ENCODE assay signal across 23 mouse cellular contexts in the genomic region with DNA sequence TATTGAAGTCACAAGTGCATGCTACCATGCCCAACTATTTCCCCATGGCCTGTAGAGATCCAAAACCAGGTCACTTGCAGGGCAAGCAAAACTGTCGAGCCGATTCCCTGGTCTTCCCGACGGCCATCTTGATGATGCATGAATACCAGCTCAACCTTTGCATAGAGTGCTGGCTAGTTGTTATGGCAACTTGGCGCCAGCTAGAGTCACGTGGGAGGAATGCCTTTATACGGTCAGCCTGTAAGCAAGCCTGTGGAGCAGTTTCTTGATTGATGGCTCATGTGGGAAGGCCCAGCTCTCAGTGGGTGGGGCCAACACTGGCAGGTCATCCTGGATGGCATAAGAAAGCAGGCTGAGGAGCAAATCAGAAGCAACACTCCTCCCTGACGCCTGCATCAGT.
DNase-seq lines count a peak whose midpoint lies in the region; ATAC-seq and TF ChIP-seq lines count a peak whose summit lies in the region.
"Had no signal": no experiment of that assay in that cellular context is flagged by ENCODE, and none has a peak within 500 bp of the region (broad histone marks: within the 10 kb centered on the region; RNA-seq: fewer than 3 reads in every experiment).

No protein-coding gene starts in this region.

- WGBS in embryonic facial prominence, embryonic 10.5 days: 85% methylated on average over 8 of the region's 8 CpGs
- WGBS in hindbrain, postnatal 0 days: 60% methylated on average over 8 of the region's 8 CpGs

- H3K9ac ChIP-seq in hindbrain, postnatal 0 days (replicated peaks; ENCODE audit: low read length): no peak overlapping the region
- H3K9ac ChIP-seq: forebrain, embryonic 13.5 days; hindbrain, embryonic 12.5 days; hindbrain, embryonic 15.5 days; intestine, embryonic 15.5 days had no signal

- no peaks in the 10 kb centered on the region for H3K79me2 ChIP-seq in C2C12 (ENCODE audit: control insufficient read depth, insufficient read depth)
- H3K79me2 ChIP-seq in myocyte (ENCODE audit: control insufficient read depth, insufficient read depth): no peaks in the 10 kb centered on the region

- DNase-seq in 3134 (ENCODE audit: extremely low read depth, insufficient read length, low spot score) (peak; percentile 34), R1 (ENCODE audit: low read depth, low spot score) (peak; percentile 96)
- no peak for DNase-seq in embryonic facial prominence, embryonic 10.5 days (ENCODE audit: low spot score)
- no peak for DNase-seq in heart, adult 18-20 months
- no peak for DNase-seq in hindbrain, postnatal 0 days (ENCODE audit: low spot score)
- DNase-seq: adrenal gland, adult 8-10 months; adrenal gland, postnatal 25 days; cerebellum, adult 11-12 months; cerebellum, adult 8-10 months; cerebellum, postnatal 10 days; cerebellum, postnatal 36 days; embryo, embryonic 11 days; gastrocnemius, postnatal 10 days; gastrocnemius, postnatal 36 days had no signal

- no peaks in the 10 kb centered on the region for H3K4me1 ChIP-seq in embryonic facial prominence, embryonic 10.5 days
- no peaks in the 10 kb centered on the region for H3K4me1 ChIP-seq in hindbrain, postnatal 0 days (ENCODE audit: insufficient read depth, low read length)
- H3K4me1 ChIP-seq: forebrain, embryonic 10.5 days; forebrain, embryonic 13.5 days; hindbrain, embryonic 12.5 days; hindbrain, embryonic 15.5 days; intestine, embryonic 15.5 days had no signal

- H3K27me3 ChIP-seq in C2C12 (ENCODE audit: control insufficient read depth, insufficient read depth, insufficient read length) (peaks cover 9% of the 10 kb centered on the region), myocyte (ENCODE audit: control insufficient read depth, insufficient read depth, insufficient read length) (peaks cover 11% of the 10 kb centered on the region)
- H3K27me3 ChIP-seq in embryonic facial prominence, embryonic 10.5 days (replicated peaks; ENCODE audit: low read depth, poor library complexity, severe bottlenecking): no peaks in the 10 kb centered on the region
- no peaks in the 10 kb centered on the region for H3K27me3 ChIP-seq in hindbrain, postnatal 0 days (ENCODE audit: insufficient read depth, low read length)
- H3K27me3 ChIP-seq: forebrain, embryonic 13.5 days; hindbrain, embryonic 12.5 days; hindbrain, embryonic 15.5 days; intestine, embryonic 15.5 days had no signal

- TF ChIP-seq POLR2A in myocyte (IDR thresholded peaks at IDR 0.05; ENCODE audit: insufficient read length, low read depth): no peak

- H3K27ac ChIP-seq in embryonic facial prominence, embryonic 10.5 days (replicated peaks): no peak overlapping the region
- H3K27ac ChIP-seq in hindbrain, postnatal 0 days: no peak overlapping the region
- H3K27ac ChIP-seq: forebrain, embryonic 10.5 days; forebrain, embryonic 13.5 days; hindbrain, embryonic 12.5 days; hindbrain, embryonic 15.5 days; intestine, embryonic 15.5 days had no signal

- H3ac ChIP-seq in C2C12 (ENCODE audit: control insufficient read depth, insufficient read length, low read depth) (no peak overlapping the region), myocyte (ENCODE audit: control insufficient read depth, insufficient read length) (no peak overlapping the region)

- H3K4me3 ChIP-seq in C2C12 (ENCODE audit: insufficient read depth, poor library complexity, severe bottlenecking): no peak overlapping the region
- H3K4me3 ChIP-seq in myocyte: no peak overlapping the region
- no peak overlapping the region for H3K4me3 ChIP-seq in embryonic facial prominence, embryonic 10.5 days
- H3K4me3 ChIP-seq in hindbrain, postnatal 0 days (ENCODE audit: low read length): no peak overlapping the region
- H3K4me3 ChIP-seq: forebrain, embryonic 10.5 days; forebrain, embryonic 13.5 days; hindbrain, embryonic 12.5 days; hindbrain, embryonic 15.5 days; intestine, embryonic 15.5 days had no signal

- no peaks in the 10 kb centered on the region for H3K79me3 ChIP-seq in C2C12 (ENCODE audit: low read depth)

- H3K9me3 ChIP-seq in embryonic facial prominence, embryonic 10.5 days: peaks cover 14% of the 10 kb centered on the region; the same call in 1 of the 2 replicates
- H3K9me3 ChIP-seq in hindbrain, postnatal 0 days (ENCODE audit: low read length): no peaks in the 10 kb centered on the region
- H3K9me3 ChIP-seq: hindbrain, embryonic 12.5 days; hindbrain, embryonic 15.5 days; intestine, embryonic 15.5 days had no signal

- H3K4me2 ChIP-seq in myocyte (ENCODE audit: low read depth): no peak overlapping the region
- H3K4me2 ChIP-seq in hindbrain, postnatal 0 days (ENCODE audit: low read depth, low read length): no peak overlapping the region
- H3K4me2 ChIP-seq: forebrain, embryonic 13.5 days; heart, embryonic 11.5 days; hindbrain, embryonic 12.5 days; hindbrain, embryonic 15.5 days; intestine, embryonic 15.5 days had no signal

- ATAC-seq in hindbrain, postnatal 0 days: no peak
- ATAC-seq: forebrain, embryonic 13.5 days; forebrain, embryonic 16.5 days; intestine, embryonic 15.5 days had no signal

- H3K36me3 ChIP-seq in C2C12 (ENCODE audit: control insufficient read depth, insufficient read depth) (no peaks in the 10 kb centered on the region), myocyte (ENCODE audit: control insufficient read depth, insufficient read depth) (no peaks in the 10 kb centered on the region)
- peaks cover 79% of the 10 kb centered on the region for H3K36me3 ChIP-seq in embryonic facial prominence, embryonic 10.5 days (replicated peaks)
- H3K36me3 ChIP-seq in hindbrain, postnatal 0 days (ENCODE audit: insufficient read depth, low read length): no peaks in the 10 kb centered on the region
- H3K36me3 ChIP-seq: hindbrain, embryonic 15.5 days; intestine, embryonic 15.5 days had no signal

- TF ChIP-seq CTCF in C2C12 (IDR thresholded peaks at IDR 0.05; ENCODE audit: control insufficient read depth, insufficient read depth, insufficient read length): no peak
- no peak for TF ChIP-seq CTCF in hindbrain, postnatal 0 days (IDR thresholded peaks at IDR 0.05; ENCODE audit: low read depth)

TF ChIP-seq in C2C12, 6 proteins besides CTCF, POLR2A, EP300 and RAD21:
- TF ChIP-seq USF1 (IDR thresholded peaks at IDR 0.05; ENCODE audit: low read depth) (peak; percentile 48), FOSL1 (IDR thresholded peaks at IDR 0.05; ENCODE audit: insufficient read depth, low read length, poor library complexity, severe bottlenecking) (no peak)

TF ChIP-seq in myocyte, 11 proteins besides CTCF, POLR2A, EP300 and RAD21:
- no peak for TF ChIP-seq MYOD1 (IDR thresholded peaks at IDR 0.05; ENCODE audit: control insufficient read depth in 1 of 3, insufficient read length in 2 of 3, low read depth in 2 of 3)
- TF ChIP-seq MYOG (IDR thresholded peaks at IDR 0.05; ENCODE audit: control insufficient read depth in 1 of 3, insufficient read depth in 1 of 3, insufficient read length in 2 of 3, low read depth in 2 of 3): no peak
- TF ChIP-seq USF1 (IDR thresholded peaks at IDR 0.05; ENCODE audit: low read depth): peak; percentile 10
- TF ChIP-seq TCF3 (IDR thresholded peaks at IDR 0.05; ENCODE audit: insufficient read length, low read depth): no peak
- no peak for TF ChIP-seq TCF12 (IDR thresholded peaks at IDR 0.05; ENCODE audit: insufficient read depth, poor library complexity, severe bottlenecking)
- no peak for TF ChIP-seq SRF (IDR thresholded peaks at IDR 0.05; ENCODE audit: control insufficient read depth, insufficient read length, low read depth)

Comparison
In these comparisons a context has a peak if more than half of its experiments do, and no peak if none do; other contexts are left out.
1. DNase-seq: peak in 3134 (single experiment) and R1 (single experiment); none in embryonic facial prominence, embryonic 10.5 days (single experiment), heart, adult 18-20 months (0 of 2) and hindbrain, postnatal 0 days (single experiment).